Mouse (Mus musculus) liver, postnatal 0 days (tissue): Measurements from ENCODE around the gene Hdac9. TPM values are rescaled to one million over a fixed set of nuclear protein-coding genes. Genes with fewer than 3 reads are reported as not detected.

Source experiments
- ATAC-seq: fragments of 200-750 bp; cut with Nextera tagmentation; 2 replicates; pipeline ENCODE4 v1.8.0; 2017; ENCODE audit warnings: mild to moderate bottlenecking, moderate library complexity
- DNase-seq: peaks from one replicate; pipeline ENCODE4 v3.0.0-alpha.2; 2016
- H3K27ac ChIP-seq: fragments of 300-500 bp; sonication (generic); 2 replicates; pipeline ENCODE4 v1.5.1; 2014; ENCODE audit warnings: antibody characterized with exemption, moderate library complexity, mild to moderate bottlenecking, low read depth
- H3K27me3 ChIP-seq: fragments of 300-500 bp; sonication (generic); 2 replicates; pipeline ENCODE4 v1.6.1; 2014; ENCODE audit warnings: low read length, control low read depth, mixed read lengths; ENCODE audit not compliant: insufficient read depth
- H3K36me3 ChIP-seq: fragments of 300-500 bp; sonication (generic); replicated peaks from 2 replicates; pipeline ENCODE4 v1.6.1; 2014; ENCODE audit warnings: mild to moderate bottlenecking, control low read depth, low read length, moderate library complexity, mixed read lengths; ENCODE audit not compliant: insufficient read depth
- H3K4me1 ChIP-seq: fragments of 300-500 bp; sonication (generic); 2 replicates; pipeline ENCODE4 v1.6.1; 2014; ENCODE audit warnings: antibody characterized with exemption, mild to moderate bottlenecking, control low read depth; ENCODE audit not compliant: insufficient read depth
- H3K4me2 ChIP-seq: fragments of 300-500 bp; sonication (generic); 2 replicates; pipeline ENCODE4 v1.6.1; 2014; ENCODE audit warnings: low read depth, mild to moderate bottlenecking, low read length, moderate library complexity, mixed read lengths
- H3K4me3 ChIP-seq: fragments of 300-500 bp; sonication (generic); 2 replicates; pipeline ENCODE4 v1.5.1; 2014; ENCODE audit warnings: low read depth, low read length
- H3K9ac ChIP-seq: fragments of 300-500 bp; sonication (generic); replicated peaks from 2 replicates; pipeline ENCODE4 v1.6.1; 2014; ENCODE audit warnings: mild to moderate bottlenecking, moderate library complexity
- H3K9me3 ChIP-seq: fragments of 300-500 bp; sonication (generic); 2 replicates; pipeline ENCODE4 v1.6.1; 2016; ENCODE audit warnings: mild to moderate bottlenecking, control low read depth, low read length, mixed read lengths
- CTCF ChIP-seq: sonication (generic); IDR thresholded peaks from 2 replicates; pipeline ENCODE4 v1.5.1; 2016; ENCODE audit warnings: antibody characterized with exemption, low read depth
- EP300 ChIP-seq: IDR thresholded peaks from 2 replicates; pipeline ENCODE4 v1.6.1; 2016; ENCODE audit warnings: antibody characterized with exemption, low read depth, mild to moderate bottlenecking
- WGBS: fragments of 180-500 bp; shearing (Covaris S2); extraction: QIAGEN DNeasy Blood & Tissue Kit; methylation state at CpG from one replicate; pipeline ENCODE4 v1.1.7; 2014; ENCODE audit not compliant: insufficient replicate concordance; 5-methylcytosine and 5-hydroxymethylcytosine counted together
- polyA plus RNA-seq: library from polyadenylated mRNA; unstranded; fragments of >200 nt; fragmentation: Nextera tagmentation; extraction: Ambion mirVana; gene quantifications from 2 replicates; pipeline ENCODE4 v1.2.1, GENCODE M21; 2015

Hdac9 gene
- polyA plus RNA-seq, 1 experiment from 2014 or later, result 1.3 TPM

GRCm38 (mm10) chr12:34431832-34432231 is 485.1 kb downstream of the Hdac9 start:
- Histone ChIP-seq H3K27me3 (no peaks in the 10 kb centered on the region), H3K9ac (no peak overlapping the region), H3K9me3 (no peaks in the 10 kb centered on the region), H3K4me2 (no peak overlapping the region), H3K4me1 (no peaks in the 10 kb centered on the region), H3K36me3 (no peaks in the 10 kb centered on the region), H3K4me3 (no peak overlapping the region), H3K27ac (no peak overlapping the region)
- ATAC-seq, result no peak
- 64% methylated on average over 5 of the region's 5 CpGs for WGBS
- DNase-seq, result no peak
- no peak for TF ChIP-seq CTCF
- TF ChIP-seq EP300, result no peak

- no peaks in the 10 kb centered on the region for H3K36me3 ChIP-seq
- DNase-seq (no peak), ATAC-seq (no peak)
- 75% methylated on average over 2 of the region's 2 CpGs for WGBS
- no peak overlapping the region for H3K27ac ChIP-seq
- H3K4me1 ChIP-seq, result no peaks in the 10 kb centered on the region
- no peak for TF ChIP-seq EP300
- TF ChIP-seq CTCF, result no peak
- no peaks in the 10 kb centered on the region for H3K27me3 ChIP-seq
- H3K9me3 ChIP-seq, result no peaks in the 10 kb centered on the region
- H3K4me2 ChIP-seq, result no peak overlapping the region
- no peak overlapping the region for H3K9ac ChIP-seq
- no peak overlapping the region for H3K4me3 ChIP-seq
Observed at GRCm38 (mm10) chr12:34425468-34425867, 491.4 kb downstream of the Hdac9 start.

GRCm38 (mm10) chr12:34408139-34408538 is 508.8 kb downstream of the Hdac9 start:
- Histone ChIP-seq H3K4me3 (no peak overlapping the region), H3K9ac (no peak overlapping the region), H3K36me3 (no peaks in the 10 kb centered on the region), H3K4me2 (no peak overlapping the region), H3K9me3 (no peaks in the 10 kb centered on the region), H3K27ac (no peak overlapping the region), H3K27me3 (no peaks in the 10 kb centered on the region), H3K4me1 (no peaks in the 10 kb centered on the region)
- DNase-seq (no peak), ATAC-seq (no peak)
- WGBS, result 63% methylated on average over 3 of the region's 3 CpGs
- no peak for TF ChIP-seq CTCF
- no peak for TF ChIP-seq EP300

GRCm38 (mm10) chr12:34407143-34407542 is 509.8 kb downstream of the Hdac9 start:
- 71% methylated on average over 3 of the region's 3 CpGs for WGBS
- no peaks in the 10 kb centered on the region for H3K4me1 ChIP-seq
- ATAC-seq (no peak), DNase-seq (no peak)
- no peaks in the 10 kb centered on the region for H3K9me3 ChIP-seq
- no peak overlapping the region for H3K4me2 ChIP-seq
- no peaks in the 10 kb centered on the region for H3K27me3 ChIP-seq
- H3K27ac ChIP-seq, result no peak overlapping the region
- TF ChIP-seq CTCF (no peak), EP300 (no peak)
- no peak overlapping the region for H3K9ac ChIP-seq
- no peaks in the 10 kb centered on the region for H3K36me3 ChIP-seq
- no peak overlapping the region for H3K4me3 ChIP-seq

GRCm38 (mm10) chr12:34402065-34402464 is 514.8 kb downstream of the Hdac9 start:
- no peaks in the 10 kb centered on the region for H3K4me1 ChIP-seq
- H3K27ac ChIP-seq, result no peak overlapping the region
- H3K36me3 ChIP-seq, result no peaks in the 10 kb centered on the region
- ATAC-seq, result no peak
- no peak overlapping the region for H3K4me2 ChIP-seq
- TF ChIP-seq EP300 (no peak), CTCF (no peak)
- no peak overlapping the region for H3K4me3 ChIP-seq
- no peak for DNase-seq
- no peaks in the 10 kb centered on the region for H3K9me3 ChIP-seq
- WGBS, result 79% methylated on average over 7 of the region's 7 CpGs
- H3K9ac ChIP-seq, result no peak overlapping the region
- H3K27me3 ChIP-seq, result no peaks in the 10 kb centered on the region

GRCm38 (mm10) chr12:34398611-34399010 is 518.3 kb downstream of the Hdac9 start:
- Histone ChIP-seq H3K27me3 (no peaks in the 10 kb centered on the region), H3K4me2 (no peak overlapping the region), H3K9ac (no peak overlapping the region), H3K4me3 (no peak overlapping the region), H3K4me1 (no peaks in the 10 kb centered on the region), H3K9me3 (no peaks in the 10 kb centered on the region), H3K27ac (no peak overlapping the region), H3K36me3 (no peaks in the 10 kb centered on the region)
- ATAC-seq, result no peak
- no peak for DNase-seq
- WGBS, result 84% methylated on average over 10 of the region's 10 CpGs
- TF ChIP-seq EP300 (no peak), CTCF (no peak)

GRCm38 (mm10) chr12:34394342-34394741 is 522.6 kb downstream of the Hdac9 start:
- no peak overlapping the region for H3K27ac ChIP-seq
- no peak overlapping the region for H3K9ac ChIP-seq
- no peak overlapping the region for H3K4me2 ChIP-seq
- no peak overlapping the region for H3K4me3 ChIP-seq
- H3K9me3 ChIP-seq, result no peaks in the 10 kb centered on the region
- H3K36me3 ChIP-seq, result no peaks in the 10 kb centered on the region
- ATAC-seq (no peak), DNase-seq (no peak)
- WGBS, result 73% methylated on average over 3 of the region's 3 CpGs
- H3K4me1 ChIP-seq, result no peaks in the 10 kb centered on the region
- TF ChIP-seq EP300 (no peak), CTCF (no peak)
- H3K27me3 ChIP-seq, result no peaks in the 10 kb centered on the region
